Mouse (Mus musculus) heart, adult 2 months (tissue): ENCODE measurements at regions not wholly inside any gene's neighbourhood (a gene's known extent, or its start where the extent isn't known, plus 50 kb on each side); places are given as distances from the start of the nearest gene placed in this dataset.
"Not testable (repeated sequence)": the region's sequence is repeated elsewhere in the genome, so short reads cannot be mapped to it uniquely, and the experiment has no call there.

Experiments
- DNase-seq, 2 experiments: peaks; one replicate each; pipeline ENCODE4 v3.0.0; 2021
- H3K27ac ChIP-seq: fragments of 200-600 bp; 2 replicates; pipeline ENCODE4 v1.8.1; 2022
- H3K27me3 ChIP-seq: fragments of 200-500 bp; 2 replicates; pipeline ENCODE4 v1.6.1; 2012; ENCODE audit warnings: mild to moderate bottlenecking, low read length, inconsistent platforms, mixed read lengths; ENCODE audit not compliant: control insufficient read depth, insufficient read depth
- H3K36me3 ChIP-seq: fragments of 200-500 bp; 2 replicates; pipeline ENCODE4 v1.6.1; 2012; ENCODE audit warnings: low read length, inconsistent platforms; ENCODE audit not compliant: control insufficient read depth, insufficient read depth
- H3K4me1 ChIP-seq: fragments of 200-500 bp; 2 replicates; pipeline ENCODE4 v1.6.1; 2011; ENCODE audit warnings: low read length; ENCODE audit not compliant: control insufficient read depth, insufficient read depth
- H3K4me3 ChIP-seq: fragments of 200-600 bp; 2 replicates; pipeline ENCODE4 v1.8.1; 2022
- H3K79me2 ChIP-seq: fragments of 200-500 bp; replicated peaks from 2 replicates; pipeline ENCODE4 v1.6.1; 2012; ENCODE audit warnings: mild to moderate bottlenecking, inconsistent platforms, low read length, moderate library complexity, mixed read lengths; ENCODE audit not compliant: control insufficient read depth, insufficient read depth
- H3K9ac ChIP-seq: fragments of 200-500 bp; 2 replicates; pipeline ENCODE4 v1.6.1; 2012; ENCODE audit warnings: low read depth, mild to moderate bottlenecking, control low read depth, inconsistent platforms, low read length, mixed read lengths
- CTCF ChIP-seq: fragments of 200-600 bp; IDR thresholded peaks from 2 replicates; pipeline ENCODE4 v1.8.1; 2022; ENCODE audit warnings: antibody characterized with exemption, mild to moderate bottlenecking, moderate library complexity
- EP300 ChIP-seq: fragments of 200-500 bp; IDR thresholded peaks from 2 replicates; pipeline ENCODE4 v1.6.1; 2011; ENCODE audit warnings: low read depth, low read length, control low read depth; ENCODE audit not compliant: insufficient read depth
- POLR2A ChIP-seq: fragments of 200-500 bp; IDR thresholded peaks from 2 replicates; pipeline ENCODE4 v1.6.1; 2011; ENCODE audit warnings: mild to moderate bottlenecking, low read depth, low read length, control low read depth; ENCODE audit not compliant: insufficient read depth
- WGBS: fragments of 180-500 bp; shearing (Covaris S2); methylation state at CpG from one replicate; pipeline ENCODE4 v1.1.7; 2018; 5-methylcytosine and 5-hydroxymethylcytosine counted together
- intact Hi-C: fragments of 180-260 bp; cut with DNase I; formaldehyde crosslinking; loops from one replicate; pipeline ENCODE4 v1.15.1; 2025

- no peak for DNase-seq
- TF ChIP-seq POLR2A (no peak), EP300 (no peak), CTCF (no peak)
- Histone ChIP-seq H3K4me1 (no peaks in the 10 kb centered on the region), H3K27me3 (no peaks in the 10 kb centered on the region), H3K4me3 (no peak overlapping the region), H3K27ac (no peak overlapping the region), H3K36me3 (no peaks in the 10 kb centered on the region), H3K79me2 (no peaks in the 10 kb centered on the region), H3K9ac (no peak overlapping the region)
- intact Hi-C loops: no loop called here
- 72% methylated on average over 5 of the region's 5 CpGs for WGBS
Measured at GRCm38 (mm10) chr14:52566920-52567319, 71.4 kb upstream of the Olfr1507 start.

GRCm38 (mm10) chr14:52565606-52566005 is 70.1 kb upstream of the Olfr1507 start:
- intact Hi-C loops: no loop called here
- Histone ChIP-seq H3K4me1 (no peaks in the 10 kb centered on the region), H3K4me3 (no peak overlapping the region), H3K36me3 (no peaks in the 10 kb centered on the region), H3K9ac (no peak overlapping the region), H3K27ac (no peak overlapping the region), H3K79me2 (no peaks in the 10 kb centered on the region), H3K27me3 (no peaks in the 10 kb centered on the region)
- no peak for TF ChIP-seq EP300
- TF ChIP-seq POLR2A: no peak
- TF ChIP-seq CTCF: no peak
- no peak for DNase-seq
- whole genome bisulfite sequencing: 54% methylated on average over 4 of the region's 4 CpGs

GRCm38 (mm10) chr14:52556340-52556739 is 60.8 kb upstream of the Olfr1507 start:
- H3K36me3 ChIP-seq, DNase-seq, H3K4me1 ChIP-seq, H3K79me2 ChIP-seq, H3K27me3 ChIP-seq, H3K9ac ChIP-seq, H3K27ac ChIP-seq, intact Hi-C loops, H3K4me3 ChIP-seq: not testable (repeated sequence)
- WGBS: 87% methylated on average over 13 of the region's 13 CpGs

DNA sequence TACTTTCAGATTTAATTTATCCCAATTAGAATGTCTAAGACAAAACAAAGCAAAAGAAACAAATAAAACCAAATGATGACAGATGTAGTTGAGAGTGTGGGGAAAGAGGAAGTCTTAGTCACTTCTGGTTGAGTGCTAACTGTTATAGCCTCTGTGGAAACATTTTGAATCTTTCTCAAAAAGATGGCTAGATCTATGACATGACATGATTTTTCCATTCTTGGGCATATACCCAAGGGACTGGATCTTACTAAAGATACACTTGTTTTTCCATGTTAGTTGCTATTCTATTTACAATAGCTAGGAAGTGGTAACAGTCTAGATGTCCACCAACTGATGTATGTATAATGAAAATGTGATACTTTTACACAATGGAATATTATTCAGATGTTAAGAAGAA is 57.9 kb upstream of the Olfr1507 start:
- TF ChIP-seq CTCF: no peak
- no peak for TF ChIP-seq POLR2A
- no peak for TF ChIP-seq EP300

DNA sequence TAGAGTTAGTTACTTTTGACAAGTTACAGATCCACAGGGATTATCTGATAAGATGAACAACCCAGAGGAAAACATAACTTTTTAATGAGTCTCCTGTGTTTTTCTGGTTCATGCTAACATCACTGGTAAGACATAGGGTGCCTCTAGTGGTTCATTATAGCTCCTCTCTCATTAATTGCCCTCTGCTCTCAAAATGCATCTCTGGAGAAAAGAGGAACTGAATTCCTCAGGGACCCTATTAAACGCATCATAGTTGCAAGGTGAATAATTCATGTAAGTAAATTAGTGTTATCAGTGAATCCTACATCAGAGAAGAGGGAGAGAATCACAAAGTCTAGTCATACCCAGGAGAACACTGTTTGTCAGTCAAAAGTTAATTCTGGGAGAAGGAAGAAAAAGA is 52.4 kb upstream of the Olfr1507 start:
- Histone ChIP-seq H3K9ac (no peak overlapping the region), H3K27ac (no peak overlapping the region), H3K4me3 (no peak overlapping the region), H3K79me2 (no peaks in the 10 kb centered on the region), H3K4me1 (no peaks in the 10 kb centered on the region), H3K36me3 (no peaks in the 10 kb centered on the region), H3K27me3 (no peaks in the 10 kb centered on the region)
- DNase-seq: no peak
- TF ChIP-seq POLR2A: no peak
- TF ChIP-seq CTCF: no peak
- WGBS: 56% methylated on average over 1 of the region's 1 CpGs
- intact Hi-C loops: no loop called here

More for the DNA sequence above, 57.9 kb upstream of the Olfr1507 start:
- DNase-seq: no peak
- no peak overlapping the region for H3K9ac ChIP-seq
- H3K79me2 ChIP-seq: no peaks in the 10 kb centered on the region
- H3K4me1 ChIP-seq: no peaks in the 10 kb centered on the region
- no peaks in the 10 kb centered on the region for H3K27me3 ChIP-seq
- intact Hi-C loops: no loop called here
- H3K27ac ChIP-seq: no peak overlapping the region
- H3K36me3 ChIP-seq: no peaks in the 10 kb centered on the region
- no peak overlapping the region for H3K4me3 ChIP-seq
